Mouse (Mus musculus): ENCODE measurements around the gene Ccdc38.

GRCm38 (mm10) chr10:93567066-93567465 lies 26.6 kb downstream of the Ccdc38 start:
- TF ChIP-seq EP300 (IDR thresholded peaks at IDR 0.05; ENCODE audit: insufficient read depth, low read depth, low read length): no peak
- TF ChIP-seq POLR2A (IDR thresholded peaks at IDR 0.05; ENCODE audit: insufficient read depth, low read length): no peak

Measured in ES-Bruce4 (cell line).